Mouse (Mus musculus) kidney, embryonic 14.5 days (tissue): Measurements from ENCODE around the gene Trim38. TPM values are rescaled to one million over a fixed set of nuclear protein-coding genes. Genes with fewer than 3 reads are reported as not detected.
"Not testable (repeated sequence)": the region's sequence is repeated elsewhere in the genome, so short reads cannot be mapped to it uniquely, and the experiment has no call there.

Experiments
- ATAC-seq: fragments of 200-750 bp; cut with Nextera tagmentation; 2 replicates; pipeline ENCODE4 v1.8.0; 2017; ENCODE audit warnings: moderate number of reproducible peaks, mild to moderate bottlenecking, moderate TSS enrichment, moderate library complexity; ENCODE audit not compliant: low FRiP score, low TSS enrichment
- H3K27ac ChIP-seq: fragments of 300-500 bp; sonication (generic); 2 replicates; pipeline ENCODE4 v1.5.1; 2014; ENCODE audit warnings: low read depth, mild to moderate bottlenecking, low read length, moderate library complexity, mixed read lengths
- H3K27me3 ChIP-seq: fragments of 300-500 bp; sonication (generic); 2 replicates; pipeline ENCODE4 v1.6.1; 2014; ENCODE audit warnings: mild to moderate bottlenecking, low read length; ENCODE audit not compliant: control insufficient read depth, insufficient read depth
- H3K36me3 ChIP-seq: fragments of 300-500 bp; sonication (generic); 2 replicates; pipeline ENCODE4 v1.6.1; 2014; ENCODE audit warnings: low read length, mixed read lengths; ENCODE audit not compliant: control insufficient read depth, insufficient read depth
- H3K4me1 ChIP-seq: fragments of 300-500 bp; sonication (generic); 2 replicates; pipeline ENCODE4 v1.6.1; 2014; ENCODE audit warnings: low read length, mixed read lengths; ENCODE audit not compliant: control insufficient read depth, insufficient read depth
- H3K4me2 ChIP-seq: fragments of 300-500 bp; sonication (generic); replicated peaks from 2 replicates; pipeline ENCODE4 v1.6.1; 2014; ENCODE audit warnings: low read depth, mild to moderate bottlenecking, low read length
- H3K4me3 ChIP-seq: fragments of 300-500 bp; sonication (generic); 2 replicates; pipeline ENCODE4 v1.5.1; 2014; ENCODE audit warnings: mild to moderate bottlenecking, low read length
- H3K9ac ChIP-seq: fragments of 300-500 bp; sonication (generic); 2 replicates; pipeline ENCODE4 v1.6.1; 2014; ENCODE audit warnings: low read depth, mild to moderate bottlenecking, low read length, moderate library complexity
- H3K9me3 ChIP-seq: fragments of 300-500 bp; sonication (generic); 2 replicates; pipeline ENCODE4 v1.6.1; 2016; ENCODE audit warnings: low read length; ENCODE audit not compliant: control insufficient read depth
- WGBS: fragments of 180-500 bp; shearing (Covaris S2); extraction: QIAGEN DNeasy Blood & Tissue Kit; methylation state at CpG from one replicate; pipeline ENCODE4 v1.1.7; 2014; 5-methylcytosine and 5-hydroxymethylcytosine counted together
- polyA plus RNA-seq: library from polyadenylated mRNA; unstranded; fragments of >200 nt; fragmentation: Nextera tagmentation; extraction: Ambion mirVana; gene quantifications from 2 replicates; pipeline ENCODE4 v1.2.1, GENCODE M21; 2014

The Trim38 gene
- polyA plus RNA-seq, 1 experiment from 2014 or later, result not detected

- peak overlapping the region; percentile 70 for H3K9ac ChIP-seq
- peak; percentile 28; the same call in 1 of the 2 replicates for ATAC-seq
- no peaks in the 10 kb centered on the region for H3K27me3 ChIP-seq
- no peaks in the 10 kb centered on the region for H3K36me3 ChIP-seq
- H3K27ac ChIP-seq, result peak overlapping the region; percentile 97
- 0 out of 2 replicates have a peak, but pooled peaks cover 8% of the 10 kb centered on the region for H3K4me1 ChIP-seq
- H3K4me2 ChIP-seq, result peak overlapping the region; percentile 53
- 1% methylated on average over 11 of the region's 11 CpGs for WGBS
- no peaks in the 10 kb centered on the region for H3K9me3 ChIP-seq
- H3K4me3 ChIP-seq, result peak overlapping the region; percentile 44
These were observed 18.2 kb upstream of the Trim38 start for GRCm38 (mm10) chr13:23751478-23751956.

- H3K27me3 ChIP-seq, H3K9me3 ChIP-seq, H3K36me3 ChIP-seq, H3K4me1 ChIP-seq: not testable (repeated sequence)
- H3K4me3 ChIP-seq, result peak within 1 kb of the TSS; percentile 44
- WGBS, result under 1% methylated on average over 15 of the region's 47 CpGs
- H3K4me2 ChIP-seq, result peak within 1 kb of the TSS; percentile 53
- peak within 1 kb of the TSS; percentile 70 for H3K9ac ChIP-seq
- peak within 1 kb of the TSS; percentile 97 for H3K27ac ChIP-seq
- ATAC-seq, result peak; percentile 93
These were observed 17.5 kb upstream of the Trim38 start, which contains the start of gene Hist1h3b for GRCm38 (mm10) chr13:23752067-23752741. TSS of gene Hist1h3b (plus strand) at chr13:23752267.

GRCm38 (mm10) chr13:23752742-23753172, 17.0 kb upstream of the Trim38 start:
- no peaks in the 10 kb centered on the region for H3K9me3 ChIP-seq
- peak overlapping the region; percentile 60 for H3K9ac ChIP-seq
- 9% methylated on average over 6 of the region's 6 CpGs for WGBS
- ATAC-seq, result no peak
- H3K27me3 ChIP-seq, result no peaks in the 10 kb centered on the region
- H3K27ac ChIP-seq, result peak overlapping the region; percentile 85
- no peaks in the 10 kb centered on the region for H3K36me3 ChIP-seq
- H3K4me1 ChIP-seq, result 0 out of 2 replicates have a peak, but pooled peaks cover 10% of the 10 kb centered on the region
- H3K4me2 ChIP-seq, result peak overlapping the region; percentile 41
- peak overlapping the region; percentile 40 for H3K4me3 ChIP-seq

GRCm38 (mm10) chr13:23753314-23754078, 16.2 kb upstream of the Trim38 start:
- Histone ChIP-seq H3K9ac (peak overlapping the region; percentile 60; the same call in 1 of the 2 replicates), H3K36me3 (no peaks in the 10 kb centered on the region), H3K4me2 (peak overlapping the region; percentile 41), H3K27me3 (no peaks in the 10 kb centered on the region), H3K9me3 (no peaks in the 10 kb centered on the region), H3K4me1 (0 out of 2 replicates have a peak, but pooled peaks cover 3% of the 10 kb centered on the region), H3K4me3 (peak overlapping the region; percentile 40), H3K27ac (peak overlapping the region; percentile 85)
- ATAC-seq, result no peak
- WGBS, result 61% methylated on average over 4 of the region's 4 CpGs

GRCm38 (mm10) chr13:23755000-23755399, 14.7 kb upstream of the Trim38 start:
- H3K9ac ChIP-seq, result no peak overlapping the region
- no peaks in the 10 kb centered on the region for H3K36me3 ChIP-seq
- H3K4me3 ChIP-seq, result no peak overlapping the region
- no peak overlapping the region for H3K27ac ChIP-seq
- no peak overlapping the region for H3K4me2 ChIP-seq
- H3K4me1 ChIP-seq, result 0 out of 2 replicates have a peak, but pooled peaks cover 5% of the 10 kb centered on the region
- H3K27me3 ChIP-seq, result no peaks in the 10 kb centered on the region
- no peak for ATAC-seq
- H3K9me3 ChIP-seq, result no peaks in the 10 kb centered on the region

GRCm38 (mm10) chr13:23756790-23757189, 12.9 kb upstream of the Trim38 start, which contains the start of gene Hist1h4b:
TSS of gene Hist1h4b (plus strand) at chr13:23757013.
- Histone ChIP-seq H3K9me3 (no peaks in the 10 kb centered on the region), H3K4me2 (peak within 1 kb of the TSS; percentile 67), H3K27me3 (no peaks in the 10 kb centered on the region), H3K36me3 (no peaks in the 10 kb centered on the region), H3K4me3 (peak within 1 kb of the TSS; percentile 42), H3K9ac (peak within 1 kb of the TSS; percentile 76), H3K27ac (peak within 1 kb of the TSS; percentile 95), H3K4me1 (0 out of 2 replicates have a peak, but pooled peaks cover 10% of the 10 kb centered on the region)
- WGBS, result 0% methylated on average over 17 of the region's 22 CpGs
- ATAC-seq, result peak; percentile 82

- H3K9me3 ChIP-seq, result no peaks in the 10 kb centered on the region
- no peaks in the 10 kb centered on the region for H3K27me3 ChIP-seq
- peak overlapping the region; percentile 76 for H3K9ac ChIP-seq
- H3K4me2 ChIP-seq, result peak overlapping the region; percentile 67
- peak overlapping the region; percentile 95 for H3K27ac ChIP-seq
- H3K36me3 ChIP-seq, result no peaks in the 10 kb centered on the region
- under 1% methylated on average over 13 of the region's 23 CpGs for WGBS
- ATAC-seq, result no peak; the same call in 1 of the 2 replicates
- 0 out of 2 replicates have a peak, but pooled peaks cover 10% of the 10 kb centered on the region for H3K4me1 ChIP-seq
- H3K4me3 ChIP-seq, result peak overlapping the region; percentile 42
These were observed 12.4 kb upstream of the Trim38 start for GRCm38 (mm10) chr13:23757211-23757773.

GRCm38 (mm10) chr13:23757921-23758320, 11.8 kb upstream of the Trim38 start:
- Histone ChIP-seq H3K9ac (peak overlapping the region; percentile 76; the same call in 1 of the 2 replicates), H3K4me1 (peaks cover 10% of the 10 kb centered on the region; the same call in 1 of the 2 replicates), H3K4me3 (peak overlapping the region; percentile 42; the same call in 1 of the 2 replicates), H3K27me3 (no peaks in the 10 kb centered on the region), H3K4me2 (peak overlapping the region; percentile 67), H3K36me3 (no peaks in the 10 kb centered on the region), H3K27ac (peak overlapping the region; percentile 57; the same call in 1 of the 2 replicates), H3K9me3 (no peaks in the 10 kb centered on the region)
- WGBS, result 50% methylated on average over 3 of the region's 3 CpGs
- ATAC-seq, result no peak
